Mouse (Mus musculus) lung, postnatal 0 days (tissue): Measurements from ENCODE around the gene Hoxc13.

Experiments used
- CTCF ChIP-seq: IDR thresholded peaks from 2 replicates; pipeline ENCODE4 v1.5.1; 2016; ENCODE audit warnings: antibody characterized with exemption, mild to moderate bottlenecking
- EP300 ChIP-seq: IDR thresholded peaks from 2 replicates; pipeline ENCODE4 v1.6.1; 2016; ENCODE audit warnings: antibody characterized with exemption, mild to moderate bottlenecking, control low read depth

- no peak for TF ChIP-seq CTCF
- no peak for TF ChIP-seq EP300
These were observed 22.5 kb downstream of the Hoxc13 start for GRCm38 (mm10) chr15:102943468-102943813.
